Comparison of ENCODE assay signal across 22 mouse cellular contexts in genomic region chr13:19368817-19369216, GRCm38 (mm10).
"Had no signal": no experiment of that assay in that cellular context is flagged by ENCODE, and none has a peak within 500 bp of the region (broad histone marks: within the 10 kb centered on the region; RNA-seq: fewer than 3 reads in every experiment).

No protein-coding gene starts in this region.

- H3K4me2 ChIP-seq: limb, embryonic 12.5 days; limb, embryonic 15.5 days; liver, embryonic 11.5 days; lung, embryonic 14.5 days; midbrain, embryonic 12.5 days; midbrain, embryonic 15.5 days; neural tube, embryonic 12.5 days; neural tube, embryonic 15.5 days; stomach, embryonic 15.5 days had no signal

- H3K9ac ChIP-seq: limb, embryonic 12.5 days; limb, embryonic 15.5 days; liver, embryonic 14.5 days; liver, postnatal 0 days; lung, embryonic 14.5 days; midbrain, embryonic 12.5 days; midbrain, embryonic 15.5 days; neural tube, embryonic 12.5 days; neural tube, embryonic 15.5 days; stomach, embryonic 15.5 days had no signal

- H3K27me3 ChIP-seq: limb, embryonic 12.5 days; limb, embryonic 15.5 days; midbrain, embryonic 12.5 days; midbrain, embryonic 15.5 days; neural tube, embryonic 12.5 days; neural tube, embryonic 15.5 days; stomach, embryonic 15.5 days had no signal

- H3K4me1 ChIP-seq: limb, embryonic 15.5 days; midbrain, embryonic 15.5 days; neural tube, embryonic 12.5 days; neural tube, embryonic 15.5 days; stomach, embryonic 15.5 days had no signal

- H3K4me3 ChIP-seq: left cerebral cortex, adult 2 months; limb, embryonic 12.5 days; limb, embryonic 15.5 days; midbrain, embryonic 12.5 days; midbrain, embryonic 15.5 days; neural tube, embryonic 12.5 days; neural tube, embryonic 15.5 days; stomach, embryonic 15.5 days had no signal

- H3K9me3 ChIP-seq: limb, embryonic 12.5 days; limb, embryonic 15.5 days; midbrain, embryonic 12.5 days; midbrain, embryonic 15.5 days; neural tube, embryonic 12.5 days; neural tube, embryonic 15.5 days; stomach, embryonic 15.5 days had no signal

- DNase-seq: kidney, postnatal 10 days; kidney, postnatal 36 days; layer of hippocampus, postnatal 36 days; liver, postnatal 0 days; lung, embryonic 14.5 days; right cerebral cortex, adult 18-20 months; right cerebral cortex, postnatal 14 days; right cerebral cortex, postnatal 4 days; spleen, adult 18-20 months; thymus, postnatal 25 days had no signal

- H3K27ac ChIP-seq: left cerebral cortex, adult 2 months; limb, embryonic 12.5 days; limb, embryonic 15.5 days; liver, embryonic 14.5 days; macrophage; midbrain, embryonic 12.5 days; midbrain, embryonic 15.5 days; neural tube, embryonic 12.5 days; neural tube, embryonic 15.5 days; stomach, embryonic 15.5 days had no signal

- ATAC-seq: liver, postnatal 0 days; lung, postnatal 0 days; midbrain, embryonic 15.5 days had no signal
